Mouse (Mus musculus) activated CD4-positive, CD25-positive, alpha-beta regulatory T cell, adult 4 months (primary cell): ENCODE measurements around the gene Tmem52b. TPM values are rescaled to one million over a fixed set of nuclear protein-coding genes. Genes with fewer than 3 reads are reported as not detected.
A peak's percentile ranks its signal among the peaks of the same experiment; 100 is the strongest.

Source experiments
- ATAC-seq: one replicate; pipeline ENCODE4 v1.8.0; 2017
- polyA plus RNA-seq, 2 experiments: library from polyadenylated mRNA; unstranded; fragments of 100-300 nt; shearing (Covaris generic); gene quantifications; one replicate each; pipeline ENCODE4 v1.2.1; 2017

Tmem52b gene
- polyA plus RNA-seq, 2 experiments from 2014 or later = not detected

DNA sequence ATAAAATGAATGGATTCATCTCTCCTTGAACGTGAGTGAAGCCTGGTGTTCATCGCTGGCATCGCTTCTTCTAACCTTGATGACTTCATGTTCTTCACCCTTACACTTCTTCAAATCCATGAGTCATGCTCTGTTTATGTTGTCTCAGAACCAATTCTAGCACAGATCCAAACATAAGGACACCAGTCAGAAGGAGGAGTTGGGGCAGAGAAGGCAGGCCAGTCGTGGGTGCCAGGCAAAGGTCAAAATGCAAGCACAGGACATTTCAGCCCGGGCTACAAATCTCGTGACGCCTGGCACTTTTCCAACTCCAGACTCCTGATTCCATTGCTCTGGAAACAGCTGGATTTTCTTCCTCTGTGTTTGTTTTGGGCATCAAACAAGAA, 20.2 kb downstream of the Tmem52b start:
- peak; percentile 17 for ATAC-seq

DNA sequence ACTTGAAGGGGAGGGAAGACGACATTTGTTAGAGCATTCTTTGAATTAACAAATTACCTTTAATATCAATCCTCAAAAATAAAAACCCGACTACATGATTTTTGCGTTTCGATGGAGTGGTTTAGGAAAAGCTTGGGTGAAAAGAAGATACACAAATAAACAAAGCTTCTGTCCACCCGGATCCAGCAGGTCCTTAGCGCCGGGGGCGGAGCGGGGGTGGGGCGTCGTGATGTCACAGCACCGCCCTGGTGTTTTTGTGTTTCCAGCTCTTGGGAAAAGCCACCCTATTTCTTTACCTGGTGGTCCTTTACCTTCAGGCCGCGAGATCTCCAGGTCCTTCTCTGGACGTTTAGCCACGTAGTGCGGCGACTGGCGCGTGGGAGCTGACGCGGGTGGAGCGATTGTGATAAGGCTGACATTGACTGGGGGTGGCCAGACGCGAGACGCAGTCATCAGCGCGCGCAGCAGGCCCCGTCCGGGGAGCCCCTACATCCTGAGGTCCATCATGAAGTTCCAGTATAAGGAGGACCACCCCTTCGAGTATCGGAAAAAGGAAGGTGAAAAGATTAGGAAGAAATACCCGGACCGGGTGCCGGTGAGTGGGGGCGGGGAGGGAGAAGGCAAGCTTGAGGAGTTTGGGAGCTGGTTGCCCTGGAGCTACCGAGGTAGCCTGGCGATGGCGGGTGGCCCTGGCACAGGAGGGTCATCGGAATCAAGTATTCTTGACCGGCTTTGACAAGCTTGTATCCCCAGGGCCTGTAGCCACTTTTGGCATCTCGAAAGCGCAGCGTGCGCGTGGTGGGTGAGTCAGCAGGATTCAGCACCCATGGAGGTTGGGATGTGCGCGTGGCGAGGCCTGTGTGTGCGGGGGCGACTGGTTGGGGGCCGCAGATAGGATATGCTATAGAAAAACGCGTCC, 20.8 kb downstream of the Tmem52b start, which contains the start of gene Gabarapl1:
Gene Gabarapl1, plus strand, starts transcription at position 219 of the 919 bp plus-strand sequence.
- ATAC-seq = peak; percentile 78

DNA sequence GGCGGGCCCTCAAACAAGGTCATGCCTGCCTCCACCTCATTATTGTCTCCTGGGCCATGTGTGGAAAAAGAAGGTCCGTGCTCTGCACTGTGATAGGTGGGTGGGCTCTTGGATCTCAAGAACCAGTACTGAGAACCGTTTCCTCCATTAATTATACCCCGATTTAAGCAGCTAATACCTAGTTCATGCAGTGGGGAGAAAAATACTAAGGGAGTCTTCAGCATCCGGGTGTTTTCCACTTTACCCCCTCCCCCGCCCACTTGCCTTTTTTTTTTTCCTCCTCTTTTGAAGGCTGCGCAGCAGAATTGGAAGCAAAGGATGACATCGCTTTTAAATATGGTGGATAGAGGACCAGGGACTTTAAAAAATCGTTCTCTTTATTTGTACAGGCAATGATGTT, 21.7 kb downstream of the Tmem52b start:
- ATAC-seq = peak; percentile 16

DNA sequence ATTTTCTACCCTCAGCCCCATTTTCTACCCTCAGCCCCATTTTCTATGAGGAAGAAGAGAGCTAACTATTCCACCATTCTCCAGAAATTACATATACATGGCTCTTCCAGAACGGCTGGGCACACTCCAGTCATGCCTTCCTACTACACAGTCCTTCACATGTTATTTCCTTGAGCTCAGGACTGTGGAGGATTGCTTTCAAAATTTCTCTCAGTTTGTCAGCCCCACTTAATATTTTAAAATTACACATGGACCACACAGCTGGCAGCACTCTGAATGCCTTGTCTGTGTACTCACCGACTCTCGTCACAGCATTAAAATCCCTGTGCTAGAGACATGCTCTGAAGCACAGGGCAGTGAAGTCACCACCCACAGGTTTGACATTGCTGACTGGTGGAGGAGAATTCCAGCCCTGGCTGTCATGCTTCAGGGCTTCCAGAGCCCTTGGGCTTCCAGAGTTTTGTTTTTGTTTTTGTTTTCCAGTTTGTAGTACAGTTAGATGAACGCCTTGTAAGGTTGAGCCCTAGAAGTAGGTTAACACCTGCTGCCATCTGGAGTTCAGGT, 22.4 kb downstream of the Tmem52b start:
- no peak for ATAC-seq

DNA sequence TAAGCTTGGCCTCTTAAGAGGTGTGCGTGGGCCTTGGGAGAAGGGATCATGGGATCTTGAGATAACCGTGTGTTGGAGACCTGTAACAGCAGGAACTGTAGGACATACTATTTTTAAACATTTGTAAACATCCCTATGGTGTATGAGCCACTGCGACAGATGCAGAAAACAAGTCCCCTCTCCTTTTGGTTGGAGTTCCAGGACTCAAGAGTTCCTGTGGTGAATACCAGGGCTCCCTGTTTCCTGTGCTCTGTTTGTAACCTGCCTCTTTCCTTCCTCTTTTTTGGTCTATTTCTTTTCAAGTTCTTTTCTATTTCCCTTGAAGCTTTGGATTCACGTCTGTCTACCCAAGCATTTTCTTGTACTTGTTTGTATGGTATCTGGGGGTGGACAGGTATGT, 23.4 kb downstream of the Tmem52b start:
- ATAC-seq = no peak

DNA sequence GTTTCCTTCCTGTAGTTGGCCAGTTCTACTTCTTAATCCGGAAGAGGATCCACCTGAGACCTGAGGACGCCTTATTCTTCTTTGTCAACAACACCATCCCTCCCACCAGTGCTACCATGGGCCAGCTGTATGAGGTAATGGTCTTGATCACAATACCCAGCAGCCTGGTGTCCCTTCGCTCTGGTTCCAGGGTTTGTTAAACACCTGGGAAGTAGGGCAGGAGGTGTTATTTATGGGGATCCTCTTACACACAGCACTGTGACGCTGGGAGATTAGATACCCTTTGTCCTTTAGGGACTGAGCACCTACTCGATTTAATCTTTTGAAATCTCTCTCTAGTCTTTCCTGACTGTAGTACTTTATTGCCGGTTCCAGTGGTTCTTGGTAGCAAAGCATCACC, 26.2 kb downstream of the Tmem52b start:
- no peak for ATAC-seq

DNA sequence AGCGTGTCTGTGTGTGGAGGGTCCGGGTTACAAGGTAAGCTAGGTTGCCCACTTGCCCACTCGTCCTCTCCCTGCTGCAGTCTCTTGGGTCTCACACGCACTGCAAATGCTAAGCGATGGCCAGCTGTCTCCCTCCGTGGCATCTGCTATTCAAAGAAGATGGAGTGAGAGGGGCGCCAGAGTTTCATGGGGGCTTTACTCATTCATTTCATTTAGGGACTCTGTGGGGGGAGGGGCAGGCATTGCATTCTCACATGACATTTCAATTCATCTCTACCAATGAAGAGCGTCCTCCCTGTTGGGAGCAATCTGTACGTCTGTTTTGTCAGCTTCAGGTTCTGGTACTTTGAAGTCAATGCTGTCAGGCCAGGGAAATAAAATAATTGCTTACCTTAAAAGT, 29.6 kb downstream of the Tmem52b start:
- ATAC-seq = no peak

DNA sequence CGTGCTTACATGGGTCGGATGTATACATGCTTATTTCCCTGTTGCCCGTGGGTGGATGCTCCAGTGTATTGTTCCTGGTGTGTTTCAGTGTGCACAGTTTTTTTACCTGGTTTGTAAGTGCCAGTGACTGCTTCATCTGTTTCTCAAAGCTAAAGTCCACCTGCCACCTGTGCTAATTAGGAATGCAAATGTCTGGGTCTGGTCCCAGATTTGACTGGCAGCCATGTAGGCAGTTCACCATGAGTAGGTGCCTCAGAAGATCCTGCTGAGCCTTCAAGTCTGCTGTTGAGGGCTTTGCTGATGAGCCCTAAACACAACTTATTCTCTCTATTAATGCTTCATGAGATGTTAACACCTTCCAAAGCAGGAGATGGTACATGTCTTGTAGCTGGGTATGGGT, 30.2 kb downstream of the Tmem52b start:
- no peak for ATAC-seq

DNA sequence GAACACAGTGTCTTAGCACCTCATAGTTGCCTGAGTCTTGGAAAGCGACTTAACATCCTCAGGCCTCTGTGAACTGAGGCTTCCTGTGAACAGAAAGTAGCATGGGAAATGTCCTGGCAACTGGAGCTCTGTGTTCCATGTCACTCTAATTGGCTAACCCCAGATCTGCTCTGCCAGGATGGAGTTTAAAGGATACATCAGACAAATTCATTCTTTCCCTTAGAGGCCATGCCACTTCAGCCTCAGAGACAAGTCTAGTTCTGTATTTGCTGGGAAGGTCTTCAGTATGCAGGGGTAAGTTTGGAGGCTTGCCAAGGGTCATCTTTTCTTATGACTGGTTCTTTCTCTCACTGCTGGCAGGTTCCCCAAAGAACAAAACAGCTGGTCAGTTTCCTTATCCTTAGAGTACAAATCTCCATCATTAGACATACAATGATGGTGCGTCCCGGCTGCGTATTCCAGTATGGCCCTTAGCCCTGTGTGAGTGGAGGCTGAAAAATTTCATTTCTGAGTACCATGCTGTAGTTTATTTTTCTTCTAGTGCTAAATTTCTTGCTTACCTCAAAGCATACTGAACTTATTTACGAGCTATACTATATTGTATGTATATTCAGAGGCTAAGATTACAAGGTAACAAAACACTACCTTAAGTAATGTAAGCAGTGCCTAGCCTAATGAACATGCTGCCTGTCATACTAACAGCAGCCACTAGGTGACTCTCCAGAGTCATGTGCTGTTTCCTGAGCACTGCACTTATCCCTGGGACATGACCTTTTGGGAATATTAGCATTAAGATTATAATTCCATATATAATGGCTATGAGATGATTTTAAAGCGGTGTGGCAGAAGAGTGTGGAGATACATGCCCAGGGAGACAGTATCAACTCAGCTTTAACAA, 31.6 kb downstream of the Tmem52b start:
- peak; percentile 77 for ATAC-seq

DNA sequence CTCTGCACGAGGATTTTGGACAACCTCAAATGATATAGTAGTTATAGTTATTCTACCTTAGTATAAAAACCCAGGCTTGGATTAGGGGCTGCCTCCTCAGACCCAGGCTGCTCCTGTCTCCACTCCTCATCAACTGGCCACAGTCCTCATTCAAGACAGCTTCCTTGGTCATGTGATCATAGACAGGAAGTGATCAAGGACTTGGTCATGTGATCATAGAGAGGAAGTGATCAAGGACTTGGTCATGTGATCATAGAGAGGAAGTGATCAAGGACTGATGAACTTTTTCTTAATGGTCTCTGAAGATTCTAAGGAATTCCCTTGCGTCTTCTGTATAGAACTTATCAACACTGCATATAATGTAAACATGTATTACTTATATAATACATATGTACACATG, 34.9 kb downstream of the Tmem52b start:
- no peak for ATAC-seq

DNA sequence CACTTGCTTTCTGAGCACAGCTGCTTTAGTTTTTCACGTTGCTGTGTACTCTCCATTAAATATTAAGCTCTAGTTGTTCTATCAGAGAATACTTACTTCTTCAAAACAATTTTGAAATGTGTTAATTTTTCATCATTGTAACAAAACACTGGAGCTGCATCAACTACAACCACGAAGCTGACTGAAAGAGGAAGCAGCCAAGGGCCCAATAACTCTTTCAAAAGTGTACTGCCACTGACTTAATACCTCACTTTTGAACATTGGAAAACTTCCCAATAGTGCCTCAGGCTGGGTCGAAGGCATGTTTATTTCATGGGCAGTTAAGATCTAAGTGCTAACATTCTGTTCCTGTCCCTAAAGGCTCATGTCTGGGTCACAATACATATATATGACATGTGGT, 35.7 kb downstream of the Tmem52b start:
- ATAC-seq = no peak

DNA sequence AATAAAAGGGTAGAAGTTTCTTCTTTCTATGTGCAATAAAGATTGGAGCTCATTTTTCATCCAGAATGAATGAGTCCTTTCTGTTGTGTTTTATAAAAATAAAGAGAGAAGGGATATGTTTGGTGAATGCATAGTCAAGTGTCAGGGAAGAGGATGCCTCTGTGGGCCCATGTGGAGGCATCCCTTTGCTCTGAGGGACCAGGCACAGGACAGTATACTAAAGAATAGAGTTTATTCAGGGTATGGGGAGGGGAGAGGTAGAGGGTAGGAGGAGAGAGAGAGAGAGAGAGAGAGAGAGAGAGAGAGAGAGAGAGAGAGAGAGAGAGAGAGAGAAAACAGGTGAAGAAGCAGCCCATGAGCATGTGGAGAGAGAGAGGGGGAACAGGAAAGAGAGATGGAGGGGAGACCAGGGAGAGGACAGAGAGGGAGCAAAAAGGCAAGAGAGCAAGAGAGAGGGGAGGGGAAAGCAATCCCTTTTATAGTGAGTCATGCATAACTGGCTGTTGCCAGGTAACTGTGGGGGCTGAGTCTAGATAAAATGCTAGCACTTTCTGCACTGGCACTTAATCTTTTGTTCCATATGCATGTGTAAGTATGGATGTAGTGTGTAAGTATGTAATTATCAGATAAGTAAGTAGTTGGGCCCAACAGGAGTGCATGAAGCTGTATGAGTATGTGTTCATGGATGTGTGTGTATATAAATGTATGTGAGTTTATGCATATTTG, 45.1 kb downstream of the Tmem52b start:
- ATAC-seq = no peak

DNA sequence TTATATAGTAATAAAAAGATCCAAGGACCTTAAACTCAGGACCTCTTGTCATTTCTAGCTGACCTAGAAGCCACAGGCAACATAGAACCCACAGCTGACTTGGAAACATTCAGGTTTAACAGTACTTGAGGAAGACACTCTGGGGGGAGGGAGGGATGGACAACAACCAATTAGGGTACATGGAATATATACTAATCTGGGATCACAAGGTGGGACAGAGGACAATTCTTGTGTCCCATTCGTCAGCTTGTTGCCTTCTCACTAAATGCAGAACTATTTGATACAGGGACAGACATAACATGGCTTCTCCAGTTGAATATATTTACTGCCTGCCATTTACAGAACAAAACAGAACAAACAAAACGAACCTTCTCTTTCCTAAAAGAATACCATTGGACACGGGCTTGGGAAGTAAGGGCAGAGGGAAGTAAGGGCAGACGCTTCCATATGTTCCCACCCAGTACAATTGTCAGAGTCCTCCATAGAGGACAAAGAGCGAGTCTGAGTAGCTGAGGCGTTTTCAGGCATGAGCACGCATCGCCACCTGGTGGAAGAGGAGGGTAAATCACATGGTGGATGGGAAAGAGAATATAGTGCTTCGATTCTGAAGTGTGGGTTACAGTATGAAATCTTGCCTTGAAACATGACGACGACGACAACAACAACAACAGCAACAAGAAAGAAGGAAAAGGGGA, 46.7 kb downstream of the Tmem52b start:
- peak; percentile 65 for ATAC-seq

DNA sequence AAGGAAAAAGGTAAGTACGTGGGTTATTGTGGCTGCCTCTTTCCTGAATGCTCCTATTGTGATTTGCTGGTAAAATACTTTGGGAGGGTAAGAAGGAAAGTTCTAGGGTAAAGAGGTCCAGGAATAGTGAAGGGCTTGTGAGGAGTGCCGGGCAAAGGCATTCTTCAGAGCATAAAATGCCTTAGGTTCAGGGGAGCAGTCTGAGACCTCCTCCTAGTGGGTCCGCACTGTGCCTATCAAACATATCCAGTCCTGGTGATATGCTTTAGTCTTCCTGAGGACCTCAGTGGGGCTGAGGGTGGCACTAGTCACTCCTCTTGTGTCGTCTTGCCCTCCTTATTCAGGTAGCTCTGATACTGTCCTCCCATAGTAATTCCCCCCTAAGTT, 47.3 kb downstream of the Tmem52b start:
- ATAC-seq = no peak

DNA sequence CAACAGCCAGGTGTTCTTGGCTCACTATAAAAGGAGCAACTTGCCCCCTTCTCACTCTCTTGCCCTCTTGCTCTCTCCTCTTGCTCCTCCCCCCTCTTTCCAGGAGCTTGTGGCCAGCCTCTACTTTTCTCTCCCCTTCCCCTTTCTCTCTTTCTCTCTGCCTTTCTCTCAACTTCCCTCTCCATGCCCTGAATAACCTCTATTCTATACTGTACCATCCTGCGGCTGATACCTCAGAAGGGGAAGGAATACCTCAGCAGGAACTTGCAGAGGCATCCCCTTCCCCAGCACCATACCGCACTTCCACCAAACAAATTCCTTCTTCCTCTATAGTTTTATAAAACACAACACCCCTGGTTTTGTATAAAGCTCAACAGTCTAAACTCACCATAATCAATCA, 52.9 kb downstream of the Tmem52b start:
- no peak for ATAC-seq

Other genes with a start within 250 kb of the Tmem52b start
- gene Cd69, start 237.1 kb upstream of the Tmem52b start, polyA plus RNA-seq = 100 to 1,000 TPM; 233 to 245 TPM
- gene 4922502D21Rik, start 180.8 kb upstream of the Tmem52b start, polyA plus RNA-seq = not detected
- gene Clec12a, start 169.9 kb upstream of the Tmem52b start, polyA plus RNA-seq = under 1 TPM; 0.44 to 0.61 TPM
- gene Clec12b, start 126.7 kb upstream of the Tmem52b start, polyA plus RNA-seq = not detected
- under 1 TPM in 1 of 2 experiments, not detected in 1; 0.71 TPM for gene Clec1b, start 115.3 kb upstream of the Tmem52b start, polyA plus RNA-seq
- not detected for gene Clec9a, start 103.7 kb upstream of the Tmem52b start, polyA plus RNA-seq
- gene Clec1a, start 60.6 kb upstream of the Tmem52b start, polyA plus RNA-seq = not detected
- under 1 TPM in 1 of 2 experiments, not detected in 1; 0.12 TPM for gene Olr1, start 5.4 kb upstream of the Tmem52b start, polyA plus RNA-seq
- gene Gabarapl1, start 20.6 kb downstream of the Tmem52b start, polyA plus RNA-seq = 1 to 10 TPM; 4.5 to 8.8 TPM
- not detected for gene Klre1, start 65.3 kb downstream of the Tmem52b start, polyA plus RNA-seq
- gene Klrd1, start 79.2 kb downstream of the Tmem52b start, polyA plus RNA-seq = under 1 TPM in 1 of 2 experiments, not detected in 1; 0.70 TPM
- 1 to 10 TPM in 1 of 2 experiments, under 1 TPM in 1; 0.41 to 1.2 TPM for gene Klrk1, start 111.3 kb downstream of the Tmem52b start, polyA plus RNA-seq
- gene Klrc3, start 130.8 kb downstream of the Tmem52b start, polyA plus RNA-seq = not detected
- under 1 TPM in 1 of 2 experiments, not detected in 1; 0.20 TPM for gene Klrc2, start 148.1 kb downstream of the Tmem52b start, polyA plus RNA-seq
- gene Klrc1, start 166.4 kb downstream of the Tmem52b start, polyA plus RNA-seq = under 1 TPM in 1 of 2 experiments, not detected in 1; 0.82 TPM
- gene Klri1, start 204.6 kb downstream of the Tmem52b start, polyA plus RNA-seq = not detected
- not detected for gene Klri2, start 227.9 kb downstream of the Tmem52b start, polyA plus RNA-seq